Mouse (Mus musculus) forebrain, postnatal 0 days (tissue): Measurements from ENCODE around the gene Cnn3. TPM values are rescaled to one million over a fixed set of nuclear protein-coding genes. Genes with fewer than 3 reads are reported as not detected.

ENCODE experiments used
- ATAC-seq: fragments of 200-750 bp; cut with Nextera tagmentation; 2 replicates; pipeline ENCODE4 v1.8.0; 2017; ENCODE audit warnings: mild to moderate bottlenecking, moderate library complexity
- DNase-seq: peaks from one replicate; pipeline ENCODE4 v3.0.0-alpha.2; 2015
- H3K27ac ChIP-seq: fragments of 300-500 bp; sonication (generic); 2 replicates; pipeline ENCODE4 v1.5.1; 2014; ENCODE audit warnings: low read depth, mild to moderate bottlenecking, antibody characterized with exemption, low read length, moderate library complexity, mixed read lengths
- H3K27me3 ChIP-seq: fragments of 300-500 bp; sonication (generic); 2 replicates; pipeline ENCODE4 v1.6.1; 2014; ENCODE audit warnings: mild to moderate bottlenecking, low read length, mixed read lengths; ENCODE audit not compliant: insufficient read depth
- H3K36me3 ChIP-seq: fragments of 300-500 bp; sonication (generic); 2 replicates; pipeline ENCODE4 v1.6.1; 2014; ENCODE audit warnings: mild to moderate bottlenecking, moderate library complexity; ENCODE audit not compliant: insufficient read depth
- H3K4me1 ChIP-seq: fragments of 300-500 bp; sonication (generic); 2 replicates; pipeline ENCODE4 v1.6.1; 2014; ENCODE audit warnings: antibody characterized with exemption; ENCODE audit not compliant: insufficient read depth
- H3K4me2 ChIP-seq: fragments of 300-500 bp; sonication (generic); 2 replicates; pipeline ENCODE4 v1.6.1; 2014; ENCODE audit warnings: low read depth, mild to moderate bottlenecking, moderate library complexity
- H3K4me3 ChIP-seq: fragments of 300-500 bp; sonication (generic); 2 replicates; pipeline ENCODE4 v1.5.1; 2014; ENCODE audit warnings: low read depth, low read length, mixed read lengths
- H3K9ac ChIP-seq: fragments of 300-500 bp; sonication (generic); 2 replicates; pipeline ENCODE4 v1.6.1; 2014; ENCODE audit warnings: mild to moderate bottlenecking
- H3K9me3 ChIP-seq: fragments of 300-500 bp; sonication (generic); 2 replicates; pipeline ENCODE4 v1.6.1; 2016; ENCODE audit warnings: low read length
- CTCF ChIP-seq: sonication (generic); IDR thresholded peaks from 2 replicates; pipeline ENCODE4 v1.5.1; 2016; ENCODE audit warnings: antibody characterized with exemption, control low read depth, low read depth
- WGBS: fragments of 180-500 bp; shearing (Covaris S2); extraction: QIAGEN DNeasy Blood & Tissue Kit; methylation state at CpG from one replicate; pipeline ENCODE4 v1.1.7; 2014; 5-methylcytosine and 5-hydroxymethylcytosine counted together
- polyA plus RNA-seq: library from polyadenylated mRNA; unstranded; fragments of >200 nt; fragmentation: Nextera tagmentation; extraction: Ambion mirVana; gene quantifications from 2 replicates; pipeline ENCODE4 v1.2.1, GENCODE M21; 2015
- total RNA-seq: library from RNA; depleted of rRNA; stranded (reverse); fragments of >200 nt; gene quantifications from 2 replicates; pipeline ENCODE4 v1.2.3, GENCODE M21; 2014

The Cnn3 gene
- total and polyA plus RNA-seq, 2 experiments from 2014 or later: 150 to 307 TPM

DNA sequence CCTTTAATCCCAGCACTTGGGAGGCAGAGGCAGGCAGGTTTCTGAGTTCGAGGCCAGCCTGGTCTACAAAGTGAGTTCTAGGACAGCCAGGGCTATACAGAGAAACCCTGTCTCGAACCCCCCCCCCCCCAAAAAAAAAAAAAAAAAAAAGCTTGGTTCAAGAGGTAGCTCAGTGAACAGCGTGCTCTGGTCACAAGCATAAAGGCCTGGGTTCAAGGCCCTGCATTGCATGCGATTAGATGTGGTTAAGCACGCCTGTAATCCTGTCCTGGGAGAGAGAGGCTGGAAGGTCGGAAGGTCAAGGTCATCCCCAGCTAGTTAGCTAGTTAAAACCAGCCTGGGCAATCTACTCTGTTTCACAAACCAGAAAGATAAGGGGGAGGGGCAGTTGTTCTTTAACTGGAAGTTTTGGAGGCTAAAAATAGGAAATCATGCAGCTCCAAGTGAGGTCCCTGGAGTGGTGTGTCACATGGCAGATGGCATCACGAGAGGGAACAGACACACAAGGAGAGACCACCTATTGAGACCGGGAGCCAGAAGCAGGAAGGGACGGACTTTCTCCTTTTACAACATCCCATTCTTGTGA is 7.4 kb upstream of the Cnn3 start:
- 72% methylated on average over 9 of the region's 9 CpGs for WGBS
- Histone ChIP-seq H3K4me2 (no peak overlapping the region), H3K27me3 (no peaks in the 10 kb centered on the region), H3K9ac (no peak overlapping the region), H3K4me1 (no peaks in the 10 kb centered on the region), H3K4me3 (no peak overlapping the region), H3K9me3 (no peaks in the 10 kb centered on the region), H3K36me3 (no peaks in the 10 kb centered on the region), H3K27ac (no peak overlapping the region)
- DNase-seq (no peak), ATAC-seq (no peak)
- TF ChIP-seq CTCF: no peak

GRCm38 (mm10) chr3:121422405-121422804 is 3.9 kb upstream of the Cnn3 start:
- Histone ChIP-seq H3K4me2 (no peak overlapping the region), H3K9me3 (no peaks in the 10 kb centered on the region), H3K27me3 (no peaks in the 10 kb centered on the region), H3K9ac (no peak overlapping the region), H3K36me3 (no peaks in the 10 kb centered on the region), H3K27ac (no peak overlapping the region), H3K4me1 (no peaks in the 10 kb centered on the region), H3K4me3 (no peak overlapping the region)
- TF ChIP-seq CTCF: no peak
- ATAC-seq (no peak), DNase-seq (no peak)
- WGBS: 81% methylated on average over 8 of the region's 8 CpGs

GRCm38 (mm10) chr3:121426621-121427519 is 573 bp downstream of the Cnn3 start:
- Histone ChIP-seq H3K4me2 (peak overlapping the region; percentile 96), H3K9ac (peak overlapping the region; percentile 95), H3K4me1 (peaks cover 26% of the 10 kb centered on the region), H3K36me3 (no peaks in the 10 kb centered on the region), H3K4me3 (peak overlapping the region; percentile 87), H3K9me3 (no peaks in the 10 kb centered on the region), H3K27ac (peak overlapping the region; percentile 93), H3K27me3 (no peaks in the 10 kb centered on the region)
- WGBS: 3% methylated on average over 84 of the region's 93 CpGs
- ATAC-seq: peak; percentile 77
- peak; percentile 79 for DNase-seq
- TF ChIP-seq CTCF: peak; percentile 58

GRCm38 (mm10) chr3:121427520-121427908 is 1.2 kb downstream of the Cnn3 start:
- Histone ChIP-seq H3K27me3 (no peaks in the 10 kb centered on the region), H3K27ac (peak overlapping the region; percentile 93), H3K4me3 (peak overlapping the region; percentile 87), H3K4me1 (peaks cover 26% of the 10 kb centered on the region), H3K36me3 (no peaks in the 10 kb centered on the region), H3K9ac (peak overlapping the region; percentile 95), H3K9me3 (no peaks in the 10 kb centered on the region), H3K4me2 (peak overlapping the region; percentile 96)
- peak; percentile 60 for ATAC-seq
- no peak for TF ChIP-seq CTCF
- 1% methylated on average over 13 of the region's 13 CpGs for WGBS
- DNase-seq: peak; percentile 77

DNA sequence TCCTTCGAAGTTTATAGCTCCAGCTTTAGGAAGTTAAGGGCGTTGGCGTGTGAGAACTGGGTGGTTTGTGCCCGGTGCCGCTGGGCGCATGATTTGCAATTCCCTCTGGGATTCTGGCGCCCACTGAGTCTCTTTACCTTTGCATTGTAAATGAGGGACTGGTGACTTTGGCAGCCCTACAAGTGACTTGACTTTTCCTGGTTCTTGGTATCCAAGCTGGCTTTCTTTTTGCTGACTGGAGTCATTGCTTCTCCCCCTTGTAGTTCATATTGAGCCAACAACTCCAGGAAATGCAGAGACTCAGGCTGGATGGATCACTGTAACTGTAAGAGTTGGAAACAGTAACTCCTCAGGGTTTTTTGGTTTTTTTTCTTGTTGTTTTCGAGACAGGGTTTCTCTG is 1.9 kb downstream of the Cnn3 start:
- WGBS: 6% methylated on average over 8 of the region's 8 CpGs
- H3K9me3 ChIP-seq: no peaks in the 10 kb centered on the region
- peak overlapping the region; percentile 87 for H3K4me3 ChIP-seq
- TF ChIP-seq CTCF: no peak
- no peak for DNase-seq
- no peaks in the 10 kb centered on the region for H3K27me3 ChIP-seq
- peak overlapping the region; percentile 93 for H3K27ac ChIP-seq
- H3K9ac ChIP-seq: peak overlapping the region; percentile 95
- H3K4me2 ChIP-seq: peak overlapping the region; percentile 96
- ATAC-seq: no peak
- H3K4me1 ChIP-seq: peaks cover 26% of the 10 kb centered on the region
- no peaks in the 10 kb centered on the region for H3K36me3 ChIP-seq

DNA sequence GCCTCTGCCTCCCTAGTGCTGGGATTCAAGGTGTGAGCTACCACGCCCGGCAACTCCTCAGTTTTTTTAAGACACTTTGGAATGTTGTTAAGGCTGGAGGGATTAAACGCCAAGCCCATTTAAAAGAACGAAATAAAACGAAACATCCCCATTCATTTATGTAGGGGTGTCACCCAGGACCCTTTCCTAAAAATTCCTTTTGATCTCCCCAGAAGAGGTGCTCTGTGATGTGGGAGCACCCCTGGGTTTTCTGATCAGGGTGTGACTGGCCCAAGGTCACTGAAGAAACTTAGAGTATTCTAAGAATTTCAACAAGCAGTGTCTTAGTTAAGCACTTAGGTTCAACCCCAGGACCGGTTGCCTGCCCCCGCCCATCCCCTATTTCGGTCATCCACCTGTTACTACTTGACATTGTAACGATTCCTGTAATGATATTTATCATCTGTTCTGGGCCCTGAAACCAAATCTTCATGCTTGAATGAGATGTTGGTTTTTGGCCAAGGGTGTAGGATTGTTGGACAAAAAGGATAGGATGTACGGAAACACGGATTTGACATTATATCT is 2.5 kb downstream of the Cnn3 start:
- H3K4me2 ChIP-seq: peak overlapping the region; percentile 96
- H3K27ac ChIP-seq: no peak overlapping the region
- no peak for TF ChIP-seq CTCF
- H3K9ac ChIP-seq: no peak overlapping the region; the same call in 1 of the 2 replicates
- no peak for ATAC-seq
- peaks cover 26% of the 10 kb centered on the region for H3K4me1 ChIP-seq
- no peaks in the 10 kb centered on the region for H3K36me3 ChIP-seq
- peak overlapping the region; percentile 87 for H3K4me3 ChIP-seq
- WGBS: 35% methylated on average over 11 of the region's 11 CpGs
- H3K9me3 ChIP-seq: no peaks in the 10 kb centered on the region
- no peak for DNase-seq
- H3K27me3 ChIP-seq: no peaks in the 10 kb centered on the region

DNA sequence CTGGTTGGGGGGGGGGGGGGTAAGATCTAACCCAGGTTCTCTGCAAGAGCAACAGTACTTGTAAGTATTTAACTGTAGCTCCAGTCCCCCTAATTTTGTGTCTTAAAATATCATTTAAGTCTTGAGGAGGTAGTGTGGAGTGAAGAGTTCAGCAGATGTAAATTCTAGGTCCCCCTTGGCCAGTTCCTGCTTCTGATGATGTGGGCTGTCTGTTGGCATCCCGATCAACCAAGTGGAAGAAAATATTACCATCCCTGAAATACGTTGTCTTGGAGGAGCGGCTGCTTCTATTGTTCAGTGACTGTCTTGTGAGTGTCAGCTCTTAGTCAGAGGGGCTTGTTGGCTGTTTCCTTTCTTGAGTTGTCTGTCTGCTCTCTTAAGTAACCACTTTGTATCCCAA is 3.2 kb downstream of the Cnn3 start:
- H3K36me3 ChIP-seq: no peaks in the 10 kb centered on the region
- H3K27me3 ChIP-seq: no peaks in the 10 kb centered on the region
- peak overlapping the region; percentile 15; the same call in 1 of the 2 replicates for H3K9ac ChIP-seq
- DNase-seq (no peak), ATAC-seq (no peak)
- WGBS: 23% methylated on average over 3 of the region's 3 CpGs
- peak overlapping the region; percentile 87; the same call in 1 of the 2 replicates for H3K4me3 ChIP-seq
- no peak overlapping the region for H3K27ac ChIP-seq
- H3K4me2 ChIP-seq: peak overlapping the region; percentile 96
- TF ChIP-seq CTCF: no peak
- peaks cover 26% of the 10 kb centered on the region for H3K4me1 ChIP-seq
- H3K9me3 ChIP-seq: no peaks in the 10 kb centered on the region
